Mouse (Mus musculus) midbrain, embryonic 13.5 days (tissue): ENCODE data around the gene Tsc22d3. TPM values are rescaled to one million over a fixed set of nuclear protein-coding genes. Genes with fewer than 3 reads are reported as not detected.

Experiments used
- ATAC-seq: fragments of 200-750 bp; cut with Nextera tagmentation; 2 replicates; pipeline ENCODE4 v1.8.0; 2017; ENCODE audit warnings: mild to moderate bottlenecking, moderate TSS enrichment, moderate library complexity
- H3K27ac ChIP-seq: fragments of 300-500 bp; sonication (generic); 2 replicates; pipeline ENCODE4 v1.5.1; 2015; ENCODE audit warnings: inconsistent platforms, mild to moderate bottlenecking, moderate library complexity
- H3K27me3 ChIP-seq: fragments of 300-500 bp; sonication (generic); 2 replicates; pipeline ENCODE4 v1.6.1; 2015; ENCODE audit warnings: mild to moderate bottlenecking, inconsistent platforms
- H3K36me3 ChIP-seq: fragments of 300-500 bp; sonication (generic); 2 replicates; pipeline ENCODE4 v1.6.1; 2015; ENCODE audit warnings: mild to moderate bottlenecking, inconsistent platforms
- H3K4me1 ChIP-seq: fragments of 300-500 bp; sonication (generic); replicated peaks from 2 replicates; pipeline ENCODE4 v1.6.1; 2015; ENCODE audit warnings: inconsistent platforms
- H3K4me2 ChIP-seq: fragments of 300-500 bp; sonication (generic); replicated peaks from 2 replicates; pipeline ENCODE4 v1.6.1; 2015; ENCODE audit warnings: moderate library complexity, mild to moderate bottlenecking, inconsistent platforms
- H3K4me3 ChIP-seq: fragments of 300-500 bp; sonication (generic); replicated peaks from 2 replicates; pipeline ENCODE4 v1.5.1; 2015; ENCODE audit warnings: mild to moderate bottlenecking, inconsistent platforms
- H3K9ac ChIP-seq: fragments of 300-500 bp; sonication (generic); replicated peaks from 2 replicates; pipeline ENCODE4 v1.6.1; 2015; ENCODE audit warnings: mild to moderate bottlenecking, inconsistent platforms
- H3K9me3 ChIP-seq: fragments of 300-500 bp; sonication (generic); 2 replicates; pipeline ENCODE4 v1.6.1; 2016; ENCODE audit warnings: mild to moderate bottlenecking, inconsistent platforms
- WGBS: fragments of 180-500 bp; shearing (Covaris S2); methylation state at CpG from one replicate; pipeline ENCODE4 v1.1.7; 2015; 5-methylcytosine and 5-hydroxymethylcytosine counted together
- polyA plus RNA-seq: library from polyadenylated mRNA; unstranded; fragments of >200 nt; fragmentation: Nextera tagmentation; extraction: Ambion mirVana; gene quantifications from 2 replicates; pipeline ENCODE4 v1.2.1, GENCODE M21; 2015

Tsc22d3 gene
- 132 and 134 TPM in 2 replicates for polyA plus RNA-seq

DNA sequence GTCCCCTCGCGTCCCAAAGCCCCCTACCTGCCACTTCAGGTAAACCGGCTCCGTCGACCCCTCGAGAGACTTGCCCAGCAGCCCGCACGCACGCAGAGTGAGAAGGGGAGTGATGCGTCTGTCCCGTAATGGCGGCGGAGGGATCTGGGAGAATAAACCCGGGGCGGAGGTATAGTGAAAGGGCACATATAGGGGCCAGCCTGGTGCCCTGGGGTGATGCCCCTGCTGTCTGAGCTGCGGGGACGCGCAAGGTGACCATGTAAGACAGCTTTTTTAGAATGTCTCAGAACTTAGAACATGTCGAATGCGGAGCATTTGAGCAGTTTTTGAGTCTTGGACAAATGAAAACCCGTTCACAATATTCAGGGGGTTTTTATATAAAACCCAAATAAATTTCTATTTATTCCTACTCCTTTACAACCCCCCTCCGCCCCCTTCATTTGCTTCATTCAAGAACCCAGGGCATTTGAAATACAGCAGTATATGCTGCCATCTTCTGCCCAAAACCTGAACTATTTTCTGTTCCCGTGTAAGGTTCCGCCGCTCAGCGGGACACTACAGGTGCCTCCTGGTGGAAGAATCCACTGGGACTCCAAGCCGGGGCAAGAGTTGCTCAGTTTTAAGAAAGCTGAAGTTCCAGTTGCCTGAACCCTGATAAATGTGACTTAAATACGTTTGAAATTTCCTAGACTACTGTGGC is at the start of gene Tsc22d3:
TSS of gene Tsc22d3 (minus strand) at position 250 of the 700 bp plus-strand sequence.
- H3K36me3 ChIP-seq = no peaks in the 10 kb centered on the region
- no peak within 1 kb of the TSS for H3K9ac ChIP-seq
- H3K4me2 ChIP-seq = peak within 1 kb of the TSS; percentile 77
- H3K4me1 ChIP-seq = peaks cover 13% of the 10 kb centered on the region
- peak; percentile 56; the same call in 1 of the 2 replicates for ATAC-seq
- 32% methylated on average over 28 of the region's 28 CpGs for WGBS
- peaks cover 66% of the 10 kb centered on the region for H3K27me3 ChIP-seq
- H3K4me3 ChIP-seq = peak within 1 kb of the TSS; percentile 52
- H3K27ac ChIP-seq = no peak within 1 kb of the TSS
- H3K9me3 ChIP-seq = no peaks in the 10 kb centered on the region

DNA sequence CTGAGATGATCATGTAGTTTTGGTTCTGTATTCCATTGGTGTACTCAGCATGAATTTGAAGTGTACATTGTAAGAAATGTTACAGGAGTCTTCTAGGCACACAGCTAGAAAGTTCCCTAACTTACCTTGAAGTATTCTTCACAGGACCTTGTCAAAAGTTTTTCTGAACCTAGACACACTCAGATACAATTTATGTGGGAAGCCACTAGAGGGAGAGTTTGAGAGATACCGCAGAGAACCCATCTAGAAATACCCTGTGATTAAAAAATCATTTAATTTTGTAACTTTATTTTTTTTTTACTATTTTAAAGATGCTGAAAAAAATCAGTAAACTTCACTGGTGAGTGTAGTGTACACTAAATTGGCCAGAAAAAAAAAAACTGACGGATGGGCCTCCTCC is 39.1 kb upstream of the Tsc22d3 start:
- no peaks in the 10 kb centered on the region for H3K36me3 ChIP-seq
- no peak for ATAC-seq
- H3K9me3 ChIP-seq = no peaks in the 10 kb centered on the region
- 62% methylated on average over 2 of the region's 2 CpGs for whole genome bisulfite sequencing
- H3K4me3 ChIP-seq = no peak overlapping the region
- H3K4me1 ChIP-seq = no peaks in the 10 kb centered on the region
- peaks cover 36% of the 10 kb centered on the region; the same call in 1 of the 2 replicates for H3K27me3 ChIP-seq
- H3K4me2 ChIP-seq = no peak overlapping the region
- no peak overlapping the region for H3K9ac ChIP-seq
- H3K27ac ChIP-seq = no peak overlapping the region

DNA sequence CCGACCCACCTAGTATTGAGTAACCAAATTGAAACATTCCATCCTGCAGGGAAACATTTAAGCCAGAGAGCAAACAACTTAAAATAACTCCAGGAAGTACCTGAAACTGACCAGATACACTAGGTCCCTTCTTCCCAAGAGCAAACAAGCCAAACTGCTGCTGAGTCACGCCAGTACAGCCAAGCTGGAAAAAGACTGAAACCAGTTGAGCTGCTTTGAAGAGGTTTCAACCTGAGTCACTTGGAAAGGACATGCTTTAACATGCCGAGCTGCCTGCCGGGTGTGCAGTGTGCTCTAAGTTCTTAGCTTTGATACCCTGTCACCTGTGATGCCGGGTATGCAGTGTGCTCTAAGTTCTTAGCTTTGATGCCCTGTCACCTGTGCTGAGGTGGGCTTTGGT is 37.6 kb upstream of the Tsc22d3 start:
- Histone ChIP-seq H3K36me3 (no peaks in the 10 kb centered on the region), H3K4me2 (no peak overlapping the region), H3K4me1 (no peaks in the 10 kb centered on the region), H3K27ac (no peak overlapping the region), H3K9me3 (no peaks in the 10 kb centered on the region), H3K4me3 (no peak overlapping the region), H3K27me3 (peaks cover 26% of the 10 kb centered on the region; the same call in 1 of the 2 replicates), H3K9ac (no peak overlapping the region)
- 79% methylated on average over 5 of the region's 5 CpGs for WGBS
- no peak for ATAC-seq

DNA sequence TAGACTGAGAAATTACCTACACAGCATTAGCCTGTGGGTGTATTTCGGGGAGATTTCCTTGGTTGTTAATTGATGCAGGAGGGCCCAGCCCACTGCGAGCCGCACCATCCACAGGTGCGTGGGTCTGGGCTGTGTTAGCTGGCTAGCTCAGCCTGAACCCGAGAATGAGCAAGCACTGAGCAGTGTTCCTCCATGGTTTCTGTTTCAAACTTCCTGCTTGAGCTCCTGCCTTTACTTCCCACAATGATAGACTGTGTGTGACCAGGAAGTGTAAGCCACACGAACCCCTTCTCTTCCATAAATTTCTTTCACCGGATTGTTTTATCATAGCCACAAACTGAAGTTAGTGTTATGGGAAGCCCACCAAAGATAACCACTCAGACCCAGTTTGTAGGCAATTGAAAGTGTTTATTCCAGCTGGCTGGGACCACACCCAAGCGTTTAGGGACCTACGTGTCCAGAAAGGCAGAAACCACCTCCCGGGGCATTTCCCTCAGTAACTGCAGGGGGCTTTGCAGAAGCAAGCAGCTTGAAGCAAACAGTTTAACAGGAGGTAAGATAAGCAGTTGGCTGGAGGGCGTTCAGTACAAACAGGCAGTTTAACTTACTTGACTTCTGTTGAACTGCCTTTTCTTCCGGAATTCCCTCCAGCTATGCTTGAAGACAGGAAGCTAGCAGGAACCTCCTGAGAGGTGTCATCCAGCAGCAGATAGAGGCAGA is 24.6 kb upstream of the Tsc22d3 start:
- Histone ChIP-seq H3K9me3 (no peaks in the 10 kb centered on the region), H3K4me1 (no peaks in the 10 kb centered on the region), H3K4me2 (no peak overlapping the region), H3K9ac (no peak overlapping the region), H3K27me3 (peaks cover 35% of the 10 kb centered on the region; the same call in 1 of the 2 replicates), H3K27ac (no peak overlapping the region), H3K4me3 (no peak overlapping the region), H3K36me3 (no peaks in the 10 kb centered on the region)
- WGBS = 70% methylated on average over 12 of the region's 12 CpGs
- ATAC-seq = no peak

DNA sequence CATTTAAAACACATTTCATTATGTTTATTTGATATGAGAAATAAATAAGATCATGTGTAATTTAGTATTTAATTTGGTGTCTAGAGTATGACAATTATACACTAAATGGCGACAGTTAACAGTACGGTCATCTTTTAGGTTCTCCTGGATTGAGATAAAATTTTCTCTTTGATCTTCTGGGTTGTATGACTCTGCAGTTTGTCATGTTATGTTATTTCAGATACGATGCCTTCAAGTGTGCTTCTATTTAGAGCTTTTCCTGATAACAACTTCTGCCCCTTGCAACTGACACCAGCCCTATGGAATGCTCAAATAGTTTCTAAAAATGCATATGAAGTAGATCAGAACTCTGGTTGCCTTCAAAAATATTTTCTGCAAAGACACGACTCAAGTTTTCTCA is 9.5 kb upstream of the Tsc22d3 start:
- no peaks in the 10 kb centered on the region for H3K36me3 ChIP-seq
- no peak for ATAC-seq

DNA sequence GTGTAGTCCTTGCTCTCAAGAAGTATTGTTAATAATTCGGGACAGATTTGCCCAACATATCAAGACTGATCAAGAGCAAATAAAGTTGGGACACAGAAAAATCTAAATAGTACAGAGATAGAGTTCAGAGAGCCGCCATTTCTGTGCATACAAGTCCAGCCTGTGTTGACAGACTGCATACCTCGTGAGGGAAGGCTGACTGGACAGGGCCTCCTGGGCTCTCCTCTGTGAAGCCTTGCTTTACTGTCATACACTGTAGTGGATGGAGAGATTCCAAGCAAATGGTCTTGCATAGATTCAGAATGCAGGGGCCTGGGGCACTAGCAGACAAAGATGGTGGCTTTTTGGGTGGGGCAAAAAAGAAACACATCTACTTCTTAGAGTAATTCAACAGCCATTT is 1.4 kb upstream of the Tsc22d3 start:
- H3K9me3 ChIP-seq = no peaks in the 10 kb centered on the region
- H3K4me3 ChIP-seq = no peak overlapping the region
- no peak for ATAC-seq
- H3K4me1 ChIP-seq = peaks cover 13% of the 10 kb centered on the region
- no peak overlapping the region for H3K9ac ChIP-seq
- no peaks in the 10 kb centered on the region for H3K36me3 ChIP-seq
- WGBS = 73% methylated on average over 3 of the region's 3 CpGs
- no peak overlapping the region for H3K4me2 ChIP-seq
- H3K27me3 ChIP-seq = peaks cover 67% of the 10 kb centered on the region
- H3K27ac ChIP-seq = no peak overlapping the region

More for the DNA sequence above, 9.5 kb upstream of the Tsc22d3 start:
- H3K9me3 ChIP-seq = no peaks in the 10 kb centered on the region
- H3K9ac ChIP-seq = no peak overlapping the region
- H3K4me3 ChIP-seq = no peak overlapping the region
- no peaks in the 10 kb centered on the region for H3K4me1 ChIP-seq
- H3K27me3 ChIP-seq = peaks cover 49% of the 10 kb centered on the region
- no peak overlapping the region for H3K27ac ChIP-seq
- WGBS = 87% methylated on average over 4 of the region's 4 CpGs
- H3K4me2 ChIP-seq = no peak overlapping the region

DNA sequence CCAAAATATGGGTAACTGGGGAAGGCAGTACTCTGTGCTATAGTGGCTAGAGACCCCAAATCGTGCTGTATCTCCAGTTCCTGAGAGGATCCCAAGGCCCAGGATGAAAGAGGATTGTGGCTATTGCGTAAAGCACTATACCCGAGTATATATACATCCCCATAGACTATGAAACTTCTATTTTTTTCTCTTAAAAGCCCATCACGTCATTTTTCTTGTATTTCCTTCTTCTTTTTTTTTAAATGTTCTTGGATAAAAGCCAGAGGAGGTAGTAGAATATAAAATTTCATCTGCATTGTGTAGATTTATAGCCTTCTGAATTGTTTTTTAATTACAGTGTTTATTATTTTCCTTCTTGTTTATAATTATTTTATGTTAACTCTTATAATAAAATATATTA is 852 bp upstream of the Tsc22d3 start:
- Histone ChIP-seq H3K9me3 (no peaks in the 10 kb centered on the region), H3K9ac (no peak overlapping the region), H3K4me3 (no peak overlapping the region), H3K27ac (no peak overlapping the region), H3K4me2 (no peak overlapping the region), H3K4me1 (peaks cover 13% of the 10 kb centered on the region), H3K27me3 (peaks cover 66% of the 10 kb centered on the region), H3K36me3 (no peaks in the 10 kb centered on the region)
- 75% methylated on average over 4 of the region's 4 CpGs for WGBS
- no peak for ATAC-seq

DNA sequence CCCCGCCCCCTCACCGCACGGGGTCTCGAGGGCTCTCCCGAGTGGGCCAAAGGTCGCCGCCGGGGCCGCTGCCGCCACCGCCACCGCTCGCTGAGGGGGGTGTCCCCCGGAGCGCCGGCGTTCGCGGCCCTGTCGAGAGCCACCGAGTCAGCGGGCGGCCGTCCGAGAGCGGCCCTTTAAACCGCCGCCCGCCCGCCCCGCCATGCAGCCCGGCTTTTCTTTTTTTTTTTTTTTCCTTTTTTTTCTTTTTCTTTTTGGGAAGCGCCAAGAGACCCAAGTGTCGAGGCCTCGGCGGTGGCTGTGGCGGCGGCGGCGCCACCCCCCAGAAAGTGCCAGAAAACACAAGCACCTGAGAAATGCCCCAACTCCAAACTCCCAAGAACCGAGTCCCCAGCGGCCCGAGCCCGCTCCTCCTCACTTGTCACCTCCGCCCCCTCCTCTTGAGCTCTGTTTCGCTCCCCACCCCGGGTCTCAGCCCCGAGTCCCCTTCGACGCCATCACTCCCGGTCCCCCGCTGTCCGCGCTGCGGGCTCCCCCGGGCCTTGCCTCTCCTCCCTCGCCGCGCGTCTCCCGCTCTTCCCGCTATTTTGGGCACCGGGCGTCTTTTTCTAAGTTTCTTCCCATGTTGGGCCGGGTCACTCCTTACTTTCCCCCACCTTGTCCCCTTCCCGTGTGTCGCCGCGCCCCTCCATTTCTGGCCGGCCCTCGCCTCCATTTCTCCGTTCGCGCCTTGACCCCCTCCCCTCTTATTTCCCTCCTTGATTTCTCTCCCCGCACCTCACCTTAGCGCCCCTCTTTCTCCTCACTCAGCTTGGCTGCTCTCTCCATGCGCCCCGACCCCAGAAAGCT is 674 bp downstream of the Tsc22d3 start:
- Histone ChIP-seq H3K36me3 (no peaks in the 10 kb centered on the region), H3K9me3 (no peaks in the 10 kb centered on the region), H3K4me2 (peak overlapping the region; percentile 77), H3K4me3 (peak overlapping the region; percentile 52), H3K9ac (peak overlapping the region; percentile 44; the same call in 1 of the 2 replicates), H3K27me3 (peaks cover 66% of the 10 kb centered on the region), H3K4me1 (peaks cover 13% of the 10 kb centered on the region), H3K27ac (no peak overlapping the region)
- WGBS = 28% methylated on average over 59 of the region's 78 CpGs
- peak; percentile 28; the same call in 1 of the 2 replicates for ATAC-seq

DNA sequence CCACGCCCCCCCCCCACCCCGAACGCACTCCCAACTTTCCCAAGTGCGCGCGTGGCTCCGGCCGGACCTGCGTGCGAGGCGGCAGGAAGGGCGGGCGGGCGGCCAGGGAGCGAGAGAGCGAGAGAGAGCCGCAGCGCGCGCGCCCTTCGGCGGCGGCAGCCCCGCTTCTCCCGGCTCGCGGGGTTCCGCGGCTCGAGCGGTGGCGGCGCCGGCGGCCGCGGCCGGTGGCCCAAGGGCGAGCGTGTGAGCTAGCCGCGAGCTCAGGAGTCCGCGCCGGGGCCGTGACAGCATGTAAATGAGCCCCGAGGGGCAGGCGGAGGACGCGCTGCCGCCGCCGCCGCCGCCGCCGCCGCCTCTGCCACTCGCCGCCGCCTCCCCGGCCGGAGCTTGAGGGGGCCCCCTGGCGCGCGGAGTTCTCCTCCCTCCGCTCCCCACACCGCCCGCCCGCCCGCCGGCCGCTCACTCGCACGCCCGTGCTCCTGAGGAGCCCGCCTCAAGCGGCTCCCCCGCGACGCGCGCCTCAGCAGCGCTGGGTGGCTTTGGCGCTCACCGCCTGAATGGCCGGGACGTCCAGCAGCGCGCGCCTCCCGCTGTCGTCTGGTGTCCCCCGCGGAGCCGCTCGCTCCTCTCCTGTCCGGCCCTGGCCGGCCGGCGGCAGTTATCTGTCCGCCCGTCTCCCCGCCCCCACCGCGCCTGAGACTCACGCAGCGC is 1.5 kb downstream of the Tsc22d3 start:
- H3K27me3 ChIP-seq = peaks cover 62% of the 10 kb centered on the region
- no peak overlapping the region for H3K27ac ChIP-seq
- peak overlapping the region; percentile 44 for H3K9ac ChIP-seq
- H3K36me3 ChIP-seq = no peaks in the 10 kb centered on the region
- H3K9me3 ChIP-seq = no peaks in the 10 kb centered on the region
- peak overlapping the region; percentile 77 for H3K4me2 ChIP-seq
- peaks cover 13% of the 10 kb centered on the region for H3K4me1 ChIP-seq
- ATAC-seq = peak; percentile 88
- WGBS = 15% methylated on average over 43 of the region's 109 CpGs
- peak overlapping the region; percentile 52 for H3K4me3 ChIP-seq

DNA sequence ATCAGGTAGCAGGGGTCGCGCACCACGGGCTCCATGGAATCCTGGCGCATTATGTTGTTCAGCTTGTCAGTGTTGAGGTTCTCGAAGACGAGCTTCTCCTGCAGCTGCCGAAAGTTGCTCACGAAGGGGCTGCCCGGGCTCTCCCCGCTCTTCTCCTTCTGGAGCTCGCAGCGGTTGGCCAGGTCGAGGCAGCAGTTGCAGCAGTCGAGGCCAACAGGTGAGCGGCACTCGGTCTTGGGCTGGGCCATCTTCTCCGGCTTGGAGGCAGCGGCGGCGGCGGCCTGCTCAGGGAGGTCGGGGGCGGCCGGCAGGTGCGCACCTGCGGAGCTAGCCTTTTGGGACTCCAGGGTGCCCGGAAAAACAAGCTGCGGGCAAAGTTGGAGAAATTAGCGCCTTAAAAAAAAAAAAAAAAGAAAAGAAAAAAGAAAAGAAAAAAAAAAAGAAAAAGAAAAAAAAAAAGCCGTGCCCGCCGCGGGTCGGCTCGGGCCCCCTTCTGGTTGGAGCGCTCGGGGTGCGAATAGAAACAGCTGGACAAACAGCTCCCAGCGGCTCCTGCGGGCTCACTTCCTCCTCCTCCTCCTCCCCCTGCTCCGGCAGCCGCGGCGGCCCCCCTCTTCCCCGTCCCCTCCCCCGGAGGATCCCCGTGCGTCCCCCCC is 2.1 kb downstream of the Tsc22d3 start:
- peaks cover 60% of the 10 kb centered on the region for H3K27me3 ChIP-seq
- peaks cover 13% of the 10 kb centered on the region for H3K4me1 ChIP-seq
- no peak overlapping the region for H3K9ac ChIP-seq
- no peaks in the 10 kb centered on the region for H3K9me3 ChIP-seq
- no peaks in the 10 kb centered on the region for H3K36me3 ChIP-seq
- 24% methylated on average over 35 of the region's 48 CpGs for WGBS
- peak overlapping the region; percentile 77 for H3K4me2 ChIP-seq
- H3K4me3 ChIP-seq = peak overlapping the region; percentile 52
- peak; percentile 55 for ATAC-seq
- no peak overlapping the region for H3K27ac ChIP-seq

DNA sequence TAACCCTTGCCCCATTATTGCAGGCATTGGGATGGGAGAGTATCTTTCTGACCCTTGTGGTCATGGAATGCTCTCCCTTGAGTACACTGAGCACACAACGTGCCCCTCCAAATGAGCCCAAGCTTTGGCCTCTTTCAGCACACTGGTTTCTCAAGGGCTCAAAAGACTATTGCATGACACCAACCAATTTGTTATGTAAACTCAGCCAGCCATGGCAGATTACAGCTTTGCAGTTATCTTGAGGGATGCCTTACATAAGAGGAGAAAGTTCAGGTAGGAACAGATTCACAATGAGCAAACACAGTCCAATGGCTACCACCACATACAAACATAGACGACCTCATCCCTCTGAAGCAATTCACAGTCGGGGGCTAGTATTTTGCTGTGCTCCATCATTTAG is 9.3 kb downstream of the Tsc22d3 start:
- peaks cover 53% of the 10 kb centered on the region for H3K27me3 ChIP-seq
- no peaks in the 10 kb centered on the region for H3K9me3 ChIP-seq
- H3K27ac ChIP-seq = no peak overlapping the region
- no peak overlapping the region for H3K4me3 ChIP-seq
- no peaks in the 10 kb centered on the region for H3K4me1 ChIP-seq
- H3K4me2 ChIP-seq = no peak overlapping the region
- no peak overlapping the region for H3K9ac ChIP-seq
- 76% methylated on average over 3 of the region's 3 CpGs for WGBS
- no peak for ATAC-seq
- no peaks in the 10 kb centered on the region for H3K36me3 ChIP-seq
